In the genomic region with DNA sequence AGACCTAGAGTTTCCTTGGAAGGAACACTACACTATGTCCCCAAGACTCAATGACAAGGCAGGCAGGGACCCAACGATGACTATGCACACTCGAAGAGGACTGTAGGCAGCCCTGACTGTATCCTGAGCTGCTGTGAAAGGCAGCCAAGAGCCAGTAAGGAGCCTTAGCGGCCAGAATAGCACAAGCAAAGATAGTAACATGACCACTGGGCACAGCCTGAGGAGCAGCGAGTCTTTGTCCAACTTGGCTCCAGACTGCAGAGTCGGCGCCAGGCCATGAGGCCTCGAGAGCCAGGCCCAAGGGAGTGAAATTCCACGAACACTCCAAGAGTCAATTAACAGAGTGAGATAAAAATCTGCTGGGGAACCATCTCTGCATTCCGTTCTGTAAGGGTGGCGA, we compare ENCODE assay signal across 9 mouse cellular contexts.
DNase-seq lines count a peak whose midpoint lies in the region.
"Had no signal": no experiment of that assay in that cellular context is flagged by ENCODE, and none has a peak within 500 bp of the region (broad histone marks: within the 10 kb centered on the region; RNA-seq: fewer than 3 reads in every experiment).

No protein-coding gene starts in this region.

- H3K27me3 ChIP-seq in hindbrain, embryonic 10.5 days (ENCODE audit: insufficient read depth, poor library complexity, severe bottlenecking) = no peaks in the 10 kb centered on the region
- H3K27me3 ChIP-seq: hindbrain, embryonic 15.5 days; liver, embryonic 13.5 days had no signal

- H3K27ac ChIP-seq in hindbrain, embryonic 10.5 days = no peak overlapping the region
- H3K27ac ChIP-seq: hindbrain, embryonic 15.5 days; liver, embryonic 13.5 days had no signal

- peak; percentile 52 for DNase-seq in ovary, postnatal 36 days (ENCODE audit: low spot score)
- no peak for DNase-seq in ovary, postnatal 10 days (ENCODE audit: low spot score)
- DNase-seq in cerebellum, postnatal 10 days = peak; percentile 89 to 93
- peak; percentile 61 for DNase-seq in heart, postnatal 25 days (ENCODE audit: low spot score)
- DNase-seq in urinary bladder, postnatal 14 days (ENCODE audit: low spot score) = peak; percentile 59
- DNase-seq in hindbrain, embryonic 10.5 days (ENCODE audit: low spot score) = no peak
- no peak for DNase-seq in thymus, postnatal 25 days
- DNase-seq: liver, embryonic 13.5 days had no signal

- H3K4me3 ChIP-seq in hindbrain, embryonic 10.5 days = no peak overlapping the region
- H3K4me3 ChIP-seq: hindbrain, embryonic 15.5 days; liver, embryonic 13.5 days had no signal

- H3K9me3 ChIP-seq in hindbrain, embryonic 10.5 days = no peaks in the 10 kb centered on the region
- H3K9me3 ChIP-seq: hindbrain, embryonic 15.5 days; liver, embryonic 13.5 days had no signal

- H3K36me3 ChIP-seq in hindbrain, embryonic 10.5 days = no peaks in the 10 kb centered on the region
- H3K36me3 ChIP-seq: hindbrain, embryonic 15.5 days; liver, embryonic 13.5 days had no signal

- H3K4me1 ChIP-seq in hindbrain, embryonic 10.5 days (replicated peaks) = peaks cover 36% of the 10 kb centered on the region

- intact Hi-C loops in heart, postnatal 25 days (cut with DNase I) = loop anchor here (10.0 kb wide), 1 partner anchor 373 kb away; no protein-coding TSS in a partner anchor

- WGBS in hindbrain, embryonic 10.5 days = 90% methylated on average over 10 of the region's 10 CpGs

Comparison
In these comparisons a context has a peak if more than half of its experiments do, and no peak if none do; other contexts are left out.
1. DNase-seq: peak in ovary, postnatal 36 days (single experiment), cerebellum, postnatal 10 days (2 of 2), heart, postnatal 25 days (single experiment) and urinary bladder, postnatal 14 days (single experiment); none in ovary, postnatal 10 days (single experiment), hindbrain, embryonic 10.5 days (single experiment) and thymus, postnatal 25 days (single experiment).